Mouse (Mus musculus): Measurements from ENCODE around the gene Flcn. TPM values are rescaled to one million over a fixed set of nuclear protein-coding genes. Genes with fewer than 3 reads are reported as not detected.

Flcn gene
- polyA plus RNA-seq, 1 experiment, result 74.7 TPM

DNA sequence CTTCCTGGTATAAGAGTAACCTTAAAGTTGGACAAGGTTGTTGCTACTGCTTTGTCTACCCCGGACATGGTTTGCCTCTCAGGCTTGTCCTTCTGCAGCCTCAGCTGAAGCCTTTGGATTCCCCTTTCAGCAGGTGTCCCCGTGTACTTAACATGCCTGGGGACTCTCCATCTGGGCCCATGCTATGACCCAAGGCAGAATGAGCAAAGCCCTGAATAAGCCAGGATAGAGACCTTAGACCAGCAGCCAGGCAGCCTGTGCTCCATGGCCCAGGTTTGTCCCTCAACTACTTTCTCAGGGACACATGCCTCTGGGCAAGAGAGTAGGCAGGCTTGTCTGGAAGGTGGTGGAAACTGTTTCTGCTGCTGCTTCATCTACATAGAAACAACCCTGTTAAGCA is 66.5 kb downstream of the Flcn start:
- 87% methylated on average over 2 of the region's 2 CpGs for WGBS
- H3K27me3 ChIP-seq (ENCODE audit: control insufficient read depth, insufficient read depth, low read length), result no peaks in the 10 kb centered on the region
- TF ChIP-seq CTCF (IDR thresholded peaks at IDR 0.05; ENCODE audit: borderline replicate concordance, control insufficient read depth, extremely low read depth, insufficient read depth, low read length, poor library complexity) (no peak), POLR2A (IDR thresholded peaks at IDR 0.05; ENCODE audit: control insufficient read depth, extremely low read depth, insufficient read depth, low read length, poor library complexity) (no peak)
- H3K36me3 ChIP-seq (ENCODE audit: control insufficient read depth, insufficient read depth, low read length), result peaks cover 47% of the 10 kb centered on the region
- no peaks in the 10 kb centered on the region for H3K4me1 ChIP-seq (replicated peaks; ENCODE audit: control insufficient read depth, insufficient read depth, low read length)
- no peak overlapping the region for H3K4me3 ChIP-seq (ENCODE audit: control insufficient read depth, insufficient read depth, low read length)
- no peak overlapping the region for H3K27ac ChIP-seq (ENCODE audit: control insufficient read depth, insufficient read depth, low read length)
- no peak for DNase-seq

DNA sequence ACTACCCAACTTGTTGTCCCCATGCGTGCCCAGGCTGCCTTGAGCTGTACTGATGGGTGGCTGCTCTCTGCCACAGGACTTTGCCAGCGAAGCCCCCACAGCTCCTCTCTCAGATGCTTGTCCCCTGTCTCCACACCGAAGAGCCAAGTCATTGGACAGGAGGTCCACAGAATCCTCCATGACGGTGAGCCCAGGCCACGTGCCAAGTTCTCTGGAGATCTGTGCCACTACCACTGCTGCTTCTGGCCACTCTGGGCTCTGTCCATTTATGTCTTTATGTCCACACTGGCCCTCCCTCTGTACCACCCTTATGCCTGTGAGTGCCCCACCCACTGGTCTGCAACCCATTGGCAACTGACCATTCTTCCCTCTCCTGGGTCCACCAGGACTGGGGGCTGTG is 67.9 kb downstream of the Flcn start:
- TF ChIP-seq POLR2A (IDR thresholded peaks at IDR 0.05; ENCODE audit: control insufficient read depth, extremely low read depth, insufficient read depth, low read length, poor library complexity), result no peak
- no peak for TF ChIP-seq CTCF (IDR thresholded peaks at IDR 0.05; ENCODE audit: borderline replicate concordance, control insufficient read depth, extremely low read depth, insufficient read depth, low read length, poor library complexity)
- no peak overlapping the region for H3K4me3 ChIP-seq (ENCODE audit: control insufficient read depth, insufficient read depth, low read length)
- no peak overlapping the region for H3K27ac ChIP-seq (ENCODE audit: control insufficient read depth, insufficient read depth, low read length)
- no peaks in the 10 kb centered on the region for H3K4me1 ChIP-seq (replicated peaks; ENCODE audit: control insufficient read depth, insufficient read depth, low read length)
- DNase-seq, result no peak
- peaks cover 59% of the 10 kb centered on the region for H3K36me3 ChIP-seq (ENCODE audit: control insufficient read depth, insufficient read depth, low read length)
- no peaks in the 10 kb centered on the region for H3K27me3 ChIP-seq (ENCODE audit: control insufficient read depth, insufficient read depth, low read length)
- over 99% methylated on average over 5 of the region's 5 CpGs for WGBS

Other genes starting within 250 kb of the Flcn start
- gene Olfr222, start 233.8 kb downstream of the Flcn start, polyA plus RNA-seq (2012; rRNA removed), result 0.06 and 0.18 TPM in 2 replicates
- gene Olfr223, start 216.7 kb downstream of the Flcn start, polyA plus RNA-seq (2012; rRNA removed), result not detected in 2 replicates
- 172 and 221 TPM in 2 replicates for gene Mprip, start 148.7 kb downstream of the Flcn start, polyA plus RNA-seq (2012; rRNA removed)
- 1.8 and 2.0 TPM in 2 replicates for gene Pld6, start 22.4 kb downstream of the Flcn start, polyA plus RNA-seq (2012; rRNA removed)
- 30.1 and 31.0 TPM in 2 replicates for gene Nt5m, start 29.4 kb upstream of the Flcn start, polyA plus RNA-seq (2012; rRNA removed)
- 31.0 and 35.3 TPM in 2 replicates for gene Cops3, start 29.8 kb upstream of the Flcn start, polyA plus RNA-seq (2012; rRNA removed)
- 21.0 and 23.6 TPM in 2 replicates for gene Med9, start 138.2 kb upstream of the Flcn start, polyA plus RNA-seq (2012; rRNA removed)
- gene Rasd1, start 154.9 kb upstream of the Flcn start, polyA plus RNA-seq (2012; rRNA removed), result 2.7 and 4.8 TPM in 2 replicates
- gene Pemt, start 236.5 kb upstream of the Flcn start, polyA plus RNA-seq (2012; rRNA removed), result 10.6 and 10.7 TPM in 2 replicates

Measured in thymus, adult 2 months (tissue).